Mouse (Mus musculus): ENCODE results near the gene Gjb2. TPM values are rescaled to one million over a fixed set of nuclear protein-coding genes. Genes with fewer than 3 reads are reported as not detected.
"Not testable (repeated sequence)": the region's sequence is repeated elsewhere in the genome, so short reads cannot be mapped to it uniquely, and the experiment has no call there.

The Gjb2 gene
- total and polyA plus RNA-seq, 2 experiments from 2014 or later: 9.9 to 19.1 TPM

DNA sequence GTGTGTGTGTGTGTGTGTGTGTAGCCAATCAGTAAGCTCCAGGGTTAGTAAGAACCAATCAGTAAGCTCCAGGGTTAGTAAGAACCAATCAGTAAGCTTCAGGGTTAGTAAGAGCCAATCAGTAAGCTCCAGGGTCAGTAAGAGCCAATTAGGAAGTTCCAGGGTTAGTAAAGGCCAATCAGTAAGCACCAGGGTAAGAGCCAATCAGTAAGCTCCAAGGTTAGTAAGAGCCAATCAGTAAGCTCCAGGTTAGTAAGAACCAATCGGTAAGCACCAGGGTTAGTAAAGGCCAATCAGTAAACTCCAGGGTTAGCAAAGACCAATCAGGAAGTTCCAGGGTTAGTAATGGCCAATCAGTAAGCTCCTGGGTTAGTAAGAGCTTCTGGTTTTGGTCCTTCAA, 21.6 kb downstream of the Gjb2 start:
- no peak overlapping the region for H3K9ac ChIP-seq (replicated peaks; ENCODE audit: low read length)
- WGBS: 96% methylated on average over 1 of the region's 1 CpGs
- no peaks in the 10 kb centered on the region for H3K4me1 ChIP-seq (ENCODE audit: insufficient read depth, low read length)
- no peak overlapping the region for H3K27ac ChIP-seq
- H3K4me3 ChIP-seq (ENCODE audit: low read length): no peak overlapping the region
- no peaks in the 10 kb centered on the region for H3K36me3 ChIP-seq (ENCODE audit: insufficient read depth, low read length)
- H3K4me2 ChIP-seq (ENCODE audit: low read depth, low read length): no peak overlapping the region
- no peaks in the 10 kb centered on the region for H3K9me3 ChIP-seq (ENCODE audit: low read length)
- H3K27me3 ChIP-seq (ENCODE audit: insufficient read depth, low read length): no peaks in the 10 kb centered on the region
- no peak for DNase-seq (ENCODE audit: low spot score)
- TF ChIP-seq CTCF (IDR thresholded peaks at IDR 0.05; ENCODE audit: low read depth): no peak
- no peak for ATAC-seq

DNA sequence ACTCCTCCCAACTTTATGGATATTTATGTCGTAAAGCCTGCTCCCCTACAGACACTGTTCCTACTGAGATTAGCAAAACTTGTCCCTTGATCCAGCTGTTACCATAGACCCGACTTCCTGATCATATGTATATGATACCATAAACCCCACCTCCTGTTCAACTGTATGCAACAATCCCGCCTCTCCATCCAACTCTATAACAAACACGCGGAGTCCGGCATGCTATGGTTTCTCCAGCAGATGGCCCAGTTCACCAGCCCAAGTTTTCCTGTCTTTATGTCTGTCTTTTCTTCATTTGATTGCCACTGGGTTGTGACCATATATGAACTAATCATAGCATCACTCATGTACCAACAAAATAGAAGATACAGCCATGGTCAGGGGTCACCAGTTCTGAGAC, 29.0 kb downstream of the Gjb2 start:
- WGBS: 88% methylated on average over 6 of the region's 6 CpGs
- no peak for TF ChIP-seq CTCF (IDR thresholded peaks at IDR 0.05; ENCODE audit: low read depth)
- no peak for ATAC-seq
- H3K27me3 ChIP-seq (ENCODE audit: insufficient read depth, low read length): no peaks in the 10 kb centered on the region
- no peak overlapping the region for H3K27ac ChIP-seq
- H3K4me3 ChIP-seq (ENCODE audit: low read length): no peak overlapping the region
- H3K9ac ChIP-seq (replicated peaks; ENCODE audit: low read length): no peak overlapping the region
- H3K36me3 ChIP-seq (ENCODE audit: insufficient read depth, low read length): no peaks in the 10 kb centered on the region
- H3K4me2 ChIP-seq (ENCODE audit: low read depth, low read length): no peak overlapping the region
- DNase-seq (ENCODE audit: low spot score): no peak
- H3K4me1 ChIP-seq (ENCODE audit: insufficient read depth, low read length): no peaks in the 10 kb centered on the region
- H3K9me3 ChIP-seq (ENCODE audit: low read length): no peaks in the 10 kb centered on the region

DNA sequence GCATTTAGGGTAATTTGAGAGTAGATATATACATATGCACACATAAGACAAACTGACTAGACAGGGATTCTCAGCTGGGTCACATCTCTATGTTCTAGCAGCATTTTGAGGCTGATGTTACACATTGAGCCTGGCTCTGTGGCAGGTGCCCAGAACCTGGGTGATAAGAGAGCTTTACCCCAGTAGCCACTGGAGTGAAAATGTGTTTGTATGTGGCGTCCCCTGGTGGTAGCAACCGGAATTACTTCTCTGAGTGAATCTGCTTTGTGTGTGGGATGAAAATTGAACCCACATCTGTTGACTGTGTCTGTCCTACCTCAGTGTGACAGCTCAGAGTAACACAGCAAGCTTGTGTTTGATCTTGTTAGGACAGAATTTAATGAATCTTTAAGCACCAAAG, 34.6 kb downstream of the Gjb2 start:
- not testable (repeated sequence) for H3K27me3 ChIP-seq (ENCODE audit: insufficient read depth, low read length); DNase-seq (ENCODE audit: low spot score); H3K4me2 ChIP-seq (ENCODE audit: low read depth, low read length); H3K4me3 ChIP-seq (ENCODE audit: low read length); H3K9ac ChIP-seq (replicated peaks; ENCODE audit: low read length); H3K9me3 ChIP-seq (ENCODE audit: low read length); H3K4me1 ChIP-seq (ENCODE audit: insufficient read depth, low read length); ATAC-seq; H3K36me3 ChIP-seq (ENCODE audit: insufficient read depth, low read length); H3K27ac ChIP-seq
- WGBS: 2% methylated on average over 2 of the region's 2 CpGs
- peak; percentile 61 for TF ChIP-seq CTCF (IDR thresholded peaks at IDR 0.05; ENCODE audit: low read depth)

DNA sequence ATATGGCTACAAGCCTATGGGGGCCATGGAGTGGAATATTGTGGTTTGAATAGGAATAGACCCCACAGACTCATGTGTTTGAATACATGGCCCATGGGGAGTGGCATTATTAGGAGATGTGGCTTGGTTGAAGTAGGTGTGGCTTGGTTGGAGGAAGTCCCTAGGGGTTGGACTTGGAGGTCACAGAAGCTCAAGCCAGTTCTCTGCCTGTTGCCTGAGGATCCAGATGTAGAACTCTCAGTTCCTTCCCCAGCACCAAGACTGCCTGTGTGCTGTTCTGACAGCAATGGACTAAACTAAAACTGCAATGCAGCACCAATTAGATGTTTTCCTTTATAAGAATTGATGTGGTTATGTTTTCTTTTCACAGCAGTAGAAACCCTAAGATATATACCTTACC, 38.4 kb downstream of the Gjb2 start:
- no peak for DNase-seq (ENCODE audit: low spot score)
- H3K9me3 ChIP-seq (ENCODE audit: low read length): no peaks in the 10 kb centered on the region
- H3K27ac ChIP-seq: no peak overlapping the region
- H3K27me3 ChIP-seq (ENCODE audit: insufficient read depth, low read length): no peaks in the 10 kb centered on the region
- H3K4me2 ChIP-seq (ENCODE audit: low read depth, low read length): no peak overlapping the region
- no peak for TF ChIP-seq CTCF (IDR thresholded peaks at IDR 0.05; ENCODE audit: low read depth)
- H3K4me3 ChIP-seq (ENCODE audit: low read length): no peak overlapping the region
- H3K36me3 ChIP-seq (ENCODE audit: insufficient read depth, low read length): no peaks in the 10 kb centered on the region
- H3K4me1 ChIP-seq (ENCODE audit: insufficient read depth, low read length): no peaks in the 10 kb centered on the region
- H3K9ac ChIP-seq (replicated peaks; ENCODE audit: low read length): no peak overlapping the region
- no peak for ATAC-seq

DNA sequence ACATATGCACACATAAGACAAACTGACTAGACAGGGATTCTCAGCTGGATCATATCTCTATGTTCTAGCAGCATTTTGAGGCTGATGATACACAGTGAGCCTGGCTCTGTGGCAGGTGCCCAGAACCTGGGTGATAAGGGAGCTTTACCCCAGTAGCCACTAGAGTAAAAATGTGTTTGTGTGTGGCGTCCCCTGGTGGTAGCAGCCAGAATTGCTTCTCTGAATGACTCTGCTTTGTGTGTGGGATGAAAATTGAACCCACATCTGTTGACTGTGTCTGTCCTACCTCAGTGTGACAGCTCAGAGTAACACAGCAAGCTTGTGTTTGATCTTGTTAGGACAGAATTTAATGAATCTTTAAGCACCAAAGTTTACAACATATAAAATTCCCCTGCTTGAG, 44.5 kb downstream of the Gjb2 start:
- 0% methylated on average over 1 of the region's 1 CpGs for WGBS

DNA sequence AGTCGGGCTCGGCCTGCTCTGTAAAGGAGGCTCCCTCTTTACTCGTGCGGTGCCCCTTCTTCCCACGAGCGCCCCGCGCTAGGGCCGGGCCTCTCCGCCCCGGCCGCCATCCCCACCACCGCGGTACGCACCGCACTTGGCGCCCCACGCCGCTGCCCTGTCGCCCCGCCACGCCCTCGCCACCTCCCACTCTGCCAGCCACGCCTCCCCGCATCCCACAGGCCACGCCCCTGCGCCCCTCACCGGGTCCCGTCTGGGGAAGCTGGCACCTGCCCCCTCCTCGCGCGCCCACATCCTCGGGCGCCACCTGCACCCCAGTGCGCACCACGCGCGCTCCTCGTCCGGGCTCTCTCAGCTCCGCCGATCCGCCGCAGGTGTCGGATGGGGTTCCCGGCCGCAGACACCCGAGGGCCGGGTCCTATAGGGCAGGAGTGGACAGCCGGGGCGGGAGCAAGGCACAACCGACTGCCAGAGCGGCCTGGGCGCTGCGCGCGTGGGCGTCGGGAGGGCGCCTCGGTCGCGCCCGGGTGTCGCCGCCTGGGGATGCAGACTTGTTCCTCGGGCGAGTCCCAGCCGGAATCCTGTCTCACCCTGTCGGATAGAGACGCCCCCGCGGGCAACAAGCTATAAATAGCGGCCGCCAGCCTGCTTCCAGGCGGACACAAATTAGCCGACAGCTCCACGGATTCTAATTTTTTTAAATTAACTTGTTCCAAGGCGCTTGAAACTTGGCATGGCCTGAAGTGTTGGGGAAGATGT, 46.8 kb downstream of the Gjb2 start, which contains the start of gene Gja3:
Gja3 (minus strand) TSS at position 538 of the 759 bp plus-strand sequence.
- TF ChIP-seq CTCF (IDR thresholded peaks at IDR 0.05; ENCODE audit: low read depth): no peak
- peak; percentile 58 for ATAC-seq
- Histone ChIP-seq H3K36me3 (ENCODE audit: insufficient read depth, low read length) (no peaks in the 10 kb centered on the region), H3K27me3 (ENCODE audit: insufficient read depth, low read length) (peaks cover 39% of the 10 kb centered on the region), H3K4me3 (ENCODE audit: low read length) (peak within 1 kb of the TSS; percentile 45), H3K4me1 (ENCODE audit: insufficient read depth, low read length) (no peaks in the 10 kb centered on the region), H3K9ac (replicated peaks; ENCODE audit: low read length) (peak within 1 kb of the TSS; percentile 40; the same call in 1 of the 2 replicates), H3K4me2 (ENCODE audit: low read depth, low read length) (peak within 1 kb of the TSS; percentile 64), H3K9me3 (ENCODE audit: low read length) (no peaks in the 10 kb centered on the region), H3K27ac (no peak within 1 kb of the TSS)
- peak; percentile 17 for DNase-seq (ENCODE audit: low spot score)
- 1% methylated on average over 61 of the region's 79 CpGs for WGBS

More for the DNA sequence above, 44.5 kb downstream of the Gjb2 start:
- peaks cover 39% of the 10 kb centered on the region for H3K27me3 ChIP-seq (ENCODE audit: insufficient read depth, low read length)
- H3K9me3 ChIP-seq (ENCODE audit: low read length); H3K36me3 ChIP-seq (ENCODE audit: insufficient read depth, low read length); H3K9ac ChIP-seq (replicated peaks; ENCODE audit: low read length); H3K4me2 ChIP-seq (ENCODE audit: low read depth, low read length); H3K4me1 ChIP-seq (ENCODE audit: insufficient read depth, low read length); H3K4me3 ChIP-seq (ENCODE audit: low read length); H3K27ac ChIP-seq: not testable (repeated sequence)
- ATAC-seq (peak; percentile 51), DNase-seq (ENCODE audit: low spot score) (peak; percentile 65)
- TF ChIP-seq CTCF (IDR thresholded peaks at IDR 0.05; ENCODE audit: low read depth): peak; percentile 86

DNA sequence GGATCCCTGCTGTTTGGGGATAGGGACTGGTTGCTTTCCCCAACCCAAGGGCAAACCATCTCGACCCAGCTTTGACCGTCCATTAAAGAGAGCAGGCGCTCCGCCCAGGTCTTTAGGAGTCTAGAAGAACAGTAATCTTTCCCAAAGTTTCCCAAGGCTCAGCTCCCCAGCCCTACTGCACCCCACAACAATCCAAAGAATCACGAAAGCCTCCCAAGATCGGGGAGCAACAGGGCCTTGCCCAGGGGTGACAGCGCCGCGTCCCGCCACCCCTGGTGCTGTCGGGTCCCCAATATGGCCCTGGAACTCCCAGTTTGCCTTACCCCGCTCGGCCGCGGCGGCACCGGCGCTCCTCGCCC, 47.3 kb downstream of the Gjb2 start:
- 8% methylated on average over 19 of the region's 19 CpGs for WGBS
- Histone ChIP-seq H3K27me3 (ENCODE audit: insufficient read depth, low read length) (peaks cover 39% of the 10 kb centered on the region), H3K36me3 (ENCODE audit: insufficient read depth, low read length) (no peaks in the 10 kb centered on the region), H3K4me3 (ENCODE audit: low read length) (peak overlapping the region; percentile 45), H3K9ac (replicated peaks; ENCODE audit: low read length) (no peak overlapping the region), H3K27ac (no peak overlapping the region), H3K4me1 (ENCODE audit: insufficient read depth, low read length) (no peaks in the 10 kb centered on the region), H3K9me3 (ENCODE audit: low read length) (no peaks in the 10 kb centered on the region), H3K4me2 (ENCODE audit: low read depth, low read length) (peak overlapping the region; percentile 64)
- DNase-seq (ENCODE audit: low spot score): no peak
- TF ChIP-seq CTCF (IDR thresholded peaks at IDR 0.05; ENCODE audit: low read depth): no peak
- ATAC-seq: peak; percentile 45; the same call in 1 of the 2 replicates
